Mouse (Mus musculus): Measurements from ENCODE around the gene Sall1. TPM values are rescaled to one million over a fixed set of nuclear protein-coding genes. Genes with fewer than 3 reads are reported as not detected.

Gene Sall1
- total RNA-seq (2021) = 1 to 10 TPM; 2.0 to 2.8 TPM

DNA sequence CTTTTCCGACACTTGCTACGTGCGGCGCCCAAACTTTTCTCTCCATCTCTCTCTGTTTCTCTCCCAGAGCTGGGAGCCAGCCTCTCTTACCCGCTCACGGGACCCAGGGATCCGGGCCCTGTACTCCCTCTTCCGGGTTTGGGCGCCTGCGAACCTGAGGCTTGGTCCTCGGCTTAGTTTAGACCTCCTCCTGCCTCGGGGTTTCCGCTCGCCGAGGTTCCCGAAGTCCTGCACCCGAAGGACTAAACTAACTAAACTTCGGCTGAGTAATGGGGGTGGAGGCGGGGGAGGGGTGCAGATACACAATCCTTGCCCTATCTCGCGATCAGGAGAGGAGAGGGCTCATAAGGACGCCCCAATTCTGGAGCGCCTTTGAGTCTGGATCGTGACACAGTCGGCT, at the start of gene Sall1:
Gene Sall1 (minus strand): TSS at position 223 of the 400 bp plus-strand sequence.
- peak in 1 of 2 experiments; percentile 37 for DNase-seq
- intact Hi-C loops (cut with DNase I) = loop anchor here (10.0 kb wide), 1 partner anchor 531 kb away; no protein-coding TSS in a partner anchor

- intact Hi-C loops (cut with DNase I) = no loop called here
- no peak for DNase-seq
Observed at GRCm38 (mm10) chr8:89089916-89090315, 46.0 kb upstream of the Sall1 start.

DNA sequence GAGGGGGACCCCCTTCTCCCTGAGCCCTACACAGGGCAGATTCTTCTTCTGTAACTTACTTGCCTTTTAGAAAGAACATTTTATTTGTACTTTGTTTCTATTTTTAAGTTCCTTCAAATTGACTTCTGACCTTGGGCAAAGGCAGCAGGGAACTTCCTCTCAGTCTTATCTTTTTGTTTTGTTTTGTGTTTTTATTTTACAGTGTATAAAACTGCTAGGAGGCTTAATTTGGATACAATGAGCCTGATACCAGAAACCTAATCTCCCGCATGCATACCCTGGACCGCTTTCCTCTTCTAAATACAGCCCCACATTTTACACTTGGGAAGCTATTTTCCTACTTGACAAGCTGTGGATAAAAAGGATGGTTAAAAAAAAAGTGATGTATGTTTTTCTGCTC, 35.2 kb upstream of the Sall1 start:
- no peak for DNase-seq
- intact Hi-C loops (cut with DNase I) = no loop called here

- DNase-seq = no peak
- intact Hi-C loops (cut with DNase I) = no loop called here
Observed at GRCm38 (mm10) chr8:89072968-89073382, 29.0 kb upstream of the Sall1 start.

- intact Hi-C loops (cut with DNase I) = no loop called here
- DNase-seq = no peak
Observed at GRCm38 (mm10) chr8:89067499-89067898, 23.5 kb upstream of the Sall1 start.

DNA sequence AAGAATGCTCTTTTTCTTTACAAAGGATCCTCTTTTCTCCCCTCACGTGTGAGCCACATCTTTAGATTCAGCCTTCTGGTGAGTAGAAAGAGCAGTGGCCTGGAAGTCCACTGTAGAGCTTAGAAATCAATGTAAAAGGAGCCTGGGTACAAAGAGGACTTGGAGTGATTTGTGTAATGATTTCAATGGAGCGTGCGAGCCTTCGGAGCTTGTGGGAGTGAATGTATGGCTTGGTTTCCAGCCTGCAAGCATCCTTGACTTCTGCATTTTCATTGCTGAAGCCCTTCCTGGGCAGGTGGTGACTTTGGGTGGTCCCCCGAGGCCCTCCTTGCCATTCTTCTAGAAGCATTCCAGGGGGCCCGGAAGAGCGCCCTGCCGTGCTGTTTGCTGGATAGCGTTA, 20.1 kb upstream of the Sall1 start:
- intact Hi-C loops (cut with DNase I) = no loop called here
- no peak for DNase-seq

GRCm38 (mm10) chr8:89063366-89064040, 19.5 kb upstream of the Sall1 start:
- no peak for DNase-seq
- intact Hi-C loops (cut with DNase I) = no loop called here

DNA sequence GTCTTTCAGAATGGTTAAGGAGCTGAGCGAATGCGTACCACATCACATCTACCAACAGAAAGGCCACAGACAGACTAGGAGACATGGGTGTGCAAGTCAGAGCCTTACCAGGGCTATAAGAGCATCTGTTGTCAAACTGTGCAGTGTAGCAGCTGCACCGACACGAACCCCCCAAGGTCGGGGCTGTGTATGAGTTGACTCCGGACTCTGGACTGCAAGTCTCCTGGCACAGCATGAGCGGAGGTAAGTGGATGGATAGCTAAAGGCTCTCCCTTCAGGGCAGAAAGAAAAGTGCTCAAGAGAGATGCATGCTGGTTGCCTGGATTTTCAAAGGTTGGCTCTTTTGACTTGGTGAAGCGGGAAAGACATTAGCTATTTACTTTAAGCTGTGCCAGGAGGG, 16.8 kb upstream of the Sall1 start:
- intact Hi-C loops (cut with DNase I) = no loop called here

GRCm38 (mm10) chr8:89059507-89059906, 15.5 kb upstream of the Sall1 start:
- DNase-seq = no peak
- intact Hi-C loops (cut with DNase I) = no loop called here

More for the DNA sequence above, 16.8 kb upstream of the Sall1 start:
- DNase-seq = no peak

DNA sequence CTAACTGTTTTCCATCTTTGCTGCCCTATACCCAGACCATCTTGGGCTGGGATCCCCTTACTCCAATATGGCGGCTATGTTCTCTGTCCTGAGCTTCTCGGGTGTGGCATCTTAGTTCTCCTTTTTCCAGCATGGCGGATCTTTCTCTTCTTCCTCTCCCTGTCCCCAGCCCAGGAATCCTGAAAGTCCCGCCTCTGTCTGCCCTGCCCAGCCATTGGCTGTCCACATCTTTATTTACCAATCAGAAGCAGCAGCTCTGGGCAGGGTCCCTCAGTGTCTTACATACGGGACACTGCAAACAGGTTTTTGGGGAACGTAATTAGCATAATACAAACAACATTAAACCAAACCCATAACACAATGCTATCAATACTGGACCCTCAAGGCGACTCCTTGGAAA, 8.9 kb upstream of the Sall1 start:
- no peak for DNase-seq
- intact Hi-C loops (cut with DNase I) = no loop called here

DNA sequence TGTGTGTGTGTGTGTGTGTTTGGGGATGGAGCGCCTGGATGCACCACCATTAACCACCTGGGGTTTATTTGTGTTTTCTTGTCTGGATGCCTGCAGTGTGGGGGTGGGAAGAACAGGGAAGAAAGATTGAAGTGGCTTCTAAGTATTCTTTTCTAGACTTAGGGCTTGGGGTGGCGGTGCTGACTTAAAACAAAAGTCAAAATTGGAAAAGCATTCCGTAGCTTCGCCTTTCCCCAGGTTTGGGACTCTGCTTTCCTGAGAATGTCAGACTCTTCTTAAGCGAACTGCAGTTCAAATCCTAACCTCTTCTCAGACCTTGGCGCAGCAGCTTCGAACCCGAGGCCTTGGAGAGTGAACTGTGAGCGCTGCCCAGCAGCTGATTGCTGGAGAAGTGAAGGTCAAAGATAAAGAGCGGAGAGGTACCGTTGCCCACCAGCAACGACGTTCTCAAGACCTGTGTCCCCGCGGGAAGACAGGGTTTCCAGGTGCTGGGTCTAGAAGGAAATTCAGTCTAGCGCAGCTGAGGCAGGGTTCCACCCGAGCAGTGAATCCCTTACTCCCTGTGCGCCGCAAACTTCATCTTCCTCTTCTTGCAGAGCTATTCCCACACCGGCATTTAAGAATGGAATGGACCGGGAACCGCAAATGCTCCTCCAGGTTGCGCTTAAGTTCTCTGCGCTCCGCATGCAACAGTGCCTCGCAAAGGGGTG, 2.8 kb upstream of the Sall1 start:
- no peak for DNase-seq
- intact Hi-C loops (cut with DNase I) = loop anchor here (10.0 kb wide), 1 partner anchor 528 kb away; no protein-coding TSS in a partner anchor

- intact Hi-C loops (cut with DNase I) = loop anchor here (10.0 kb wide), 1 partner anchor 529 kb away; no protein-coding TSS in a partner anchor
- DNase-seq = no peak
Observed at GRCm38 (mm10) chr8:89046226-89046625, 2.3 kb upstream of the Sall1 start.

- no peak for DNase-seq
- intact Hi-C loops (cut with DNase I) = loop anchor here (10.0 kb wide), 1 partner anchor 529 kb away; no protein-coding TSS in a partner anchor
Observed at GRCm38 (mm10) chr8:89045726-89046125, 1.8 kb upstream of the Sall1 start.

- DNase-seq = no peak
- intact Hi-C loops (cut with DNase I) = loop anchor here (10.0 kb wide), 1 partner anchor 530 kb away; no protein-coding TSS in a partner anchor
Observed at GRCm38 (mm10) chr8:89045218-89045601, 1.2 kb upstream of the Sall1 start.

GRCm38 (mm10) chr8:89044511-89045217, 702 bp upstream of the Sall1 start:
- intact Hi-C loops (cut with DNase I) = loop anchor here (10.0 kb wide), 1 partner anchor 530 kb away; no protein-coding TSS in a partner anchor
- peak; percentile 32 to 36 for DNase-seq

- intact Hi-C loops (cut with DNase I) = loop anchor here (10.0 kb wide), 1 partner anchor 531 kb away; no protein-coding TSS in a partner anchor
- peak; percentile 35 to 40 for DNase-seq
Observed at GRCm38 (mm10) chr8:89043371-89043841, 556 bp downstream of the Sall1 start.

GRCm38 (mm10) chr8:89042560-89043370, 1.2 kb downstream of the Sall1 start:
- intact Hi-C loops (cut with DNase I) = loop anchor here (10.0 kb wide), 1 partner anchor 532 kb away; no protein-coding TSS in a partner anchor
- DNase-seq = peak; percentile 38 to 51

- intact Hi-C loops (cut with DNase I) = loop anchor here (10.0 kb wide), 1 partner anchor 533 kb away; no protein-coding TSS in a partner anchor
Observed at GRCm38 (mm10) chr8:89042118-89042460, 1.9 kb downstream of the Sall1 start.

GRCm38 (mm10) chr8:89041421-89042117, 2.4 kb downstream of the Sall1 start:
- DNase-seq = peak in 1 of 2 experiments; percentile 28
- intact Hi-C loops (cut with DNase I) = loop anchor here (10.0 kb wide), 1 partner anchor 533 kb away; no protein-coding TSS in a partner anchor

More at GRCm38 (mm10) chr8:89042118-89042460, 1.9 kb downstream of the Sall1 start:
- peak; percentile 30 to 47 for DNase-seq

Measured in heart, postnatal 10 days (tissue).